Mouse (Mus musculus) liver, embryonic 14.5 days (tissue): ENCODE results near the gene Foxj1.

Source experiments
- CTCF ChIP-seq: IDR thresholded peaks from 2 replicates; pipeline ENCODE4 v1.5.1; 2016; ENCODE audit warnings: antibody characterized with exemption, low read depth, control low read depth
- EP300 ChIP-seq: IDR thresholded peaks from 2 replicates; pipeline ENCODE4 v1.6.1; 2016; ENCODE audit warnings: antibody characterized with exemption, low read depth

- TF ChIP-seq EP300 (no peak), CTCF (no peak)
These were observed 42.8 kb downstream of the Foxj1 start for GRCm38 (mm10) chr11:116292401-116292800.
